Mouse (Mus musculus) E14TG2a.4 (cell line): ENCODE data around the gene Scrt2.

Experiments used
- CTCF ChIP-seq: conservative IDR thresholded peaks from 2 replicates; pipeline ENCODE4 v1.5.1; 2014; ENCODE audit warnings: low read length
- NANOG ChIP-seq: IDR thresholded peaks from 2 replicates; pipeline ENCODE4 v1.6.1; 2014; ENCODE audit warnings: borderline replicate concordance, low read length, mixed read lengths
- POU5F1 ChIP-seq: IDR thresholded peaks from 2 replicates; pipeline ENCODE4 v1.6.1; 2014; ENCODE audit warnings: low read length, borderline replicate concordance

- TF ChIP-seq CTCF (no peak), POU5F1 (no peak), NANOG (no peak)
Observed at GRCm38 (mm10) chr2:152139191-152139987, 58.1 kb downstream of the Scrt2 start.
